Mouse (Mus musculus) heart, postnatal 36 days (tissue): ENCODE data around the gene Dock1. TPM values are rescaled to one million over a fixed set of nuclear protein-coding genes. Genes with fewer than 3 reads are reported as not detected.
A peak's percentile ranks its signal among the peaks of the same experiment; 100 is the strongest.

Experiments
- DNase-seq, 2 experiments: peaks; one replicate each; pipeline ENCODE4 v3.0.0; 2021 to 2022
- intact Hi-C: fragments of 180-260 bp; cut with DNase I; formaldehyde crosslinking; loops from one replicate; pipeline ENCODE4 v1.15.1; 2025
- total RNA-seq, 2 experiments: library from RNA; stranded (reverse); gene quantifications; 2 replicates each; pipeline ENCODE4 v1.2.3; 2021

Gene Dock1
- total RNA-seq, 2 experiments from 2014 or later: 26.3 to 28.8 TPM

DNA sequence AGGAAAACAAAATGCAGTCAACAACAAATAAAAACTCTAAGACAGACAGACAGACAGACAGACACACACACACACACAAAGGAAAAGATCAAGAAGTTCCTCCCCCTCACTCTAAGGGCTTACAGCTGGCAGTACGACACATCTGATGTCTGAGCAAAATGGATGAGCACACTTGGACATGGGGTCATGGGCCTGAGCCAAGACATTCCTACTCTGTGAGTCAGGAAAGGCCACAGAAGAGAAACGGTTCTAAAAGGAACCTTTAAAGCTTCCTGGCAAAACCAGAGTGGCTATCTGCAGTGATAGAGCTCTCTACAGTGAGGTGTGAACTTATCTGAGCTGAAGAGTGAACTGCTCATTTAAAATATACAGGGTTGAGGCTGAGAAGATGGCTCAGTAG is 542.1 kb downstream of the Dock1 start:
- peak; percentile 19 to 22 for DNase-seq
- intact Hi-C loops: no loop called here

GRCm38 (mm10) chr7:135221475-135221874 is 551.0 kb downstream of the Dock1 start:
- no peak for DNase-seq
- intact Hi-C loops: no loop called here
